Mouse (Mus musculus) 3T3-L1 (cell line): Measurements from ENCODE around the gene Lmtk2.
A peak's percentile ranks its signal among the peaks of the same experiment; 100 is the strongest.

Experiments used
- DNase-seq: peaks from one replicate; pipeline ENCODE4 v3.0.0-alpha.2; 2015; ENCODE audit warnings: low read depth, low spot score

The Lmtk2 gene

DNA sequence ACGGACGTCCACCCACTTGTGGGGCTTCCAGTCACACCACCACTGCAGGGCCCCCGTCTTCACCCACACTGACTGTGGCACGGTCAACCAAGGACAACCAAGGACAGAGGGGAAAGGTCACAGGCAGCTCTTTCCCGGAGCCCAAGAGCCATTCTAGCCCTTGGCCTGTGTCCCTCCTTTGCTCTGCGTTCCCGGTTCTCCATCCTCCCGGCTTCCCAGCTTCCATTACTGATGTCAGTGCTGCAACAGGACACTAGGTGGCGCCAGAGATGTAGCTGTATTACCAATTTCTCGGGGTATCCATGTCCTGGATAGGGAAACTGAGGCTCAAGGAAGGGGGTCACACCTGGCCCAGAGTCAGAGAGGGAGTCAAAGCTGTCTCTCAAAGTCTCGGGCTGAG is 107.2 kb downstream of the Lmtk2 start:
- peak; percentile 63 for DNase-seq

DNA sequence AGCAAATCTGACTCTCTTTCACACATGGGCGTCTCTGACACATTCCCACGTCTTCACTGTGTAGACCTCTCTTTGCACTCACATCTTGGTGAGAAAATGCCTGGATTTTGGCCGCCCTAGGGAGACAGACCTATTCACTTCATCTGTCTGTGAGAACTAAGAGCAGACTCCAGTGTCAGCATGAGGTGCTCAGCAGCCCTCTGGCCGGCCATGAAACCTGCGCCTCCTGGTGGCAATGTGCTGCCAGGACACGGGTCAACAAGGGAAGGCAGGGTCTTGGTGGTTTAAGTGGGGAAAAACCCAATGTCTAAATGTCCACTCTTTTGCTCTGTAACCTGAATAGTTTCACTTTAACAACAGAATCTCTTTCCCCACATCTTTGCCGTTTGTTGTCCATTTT is 114.2 kb downstream of the Lmtk2 start:
- peak; percentile 68 for DNase-seq

DNA sequence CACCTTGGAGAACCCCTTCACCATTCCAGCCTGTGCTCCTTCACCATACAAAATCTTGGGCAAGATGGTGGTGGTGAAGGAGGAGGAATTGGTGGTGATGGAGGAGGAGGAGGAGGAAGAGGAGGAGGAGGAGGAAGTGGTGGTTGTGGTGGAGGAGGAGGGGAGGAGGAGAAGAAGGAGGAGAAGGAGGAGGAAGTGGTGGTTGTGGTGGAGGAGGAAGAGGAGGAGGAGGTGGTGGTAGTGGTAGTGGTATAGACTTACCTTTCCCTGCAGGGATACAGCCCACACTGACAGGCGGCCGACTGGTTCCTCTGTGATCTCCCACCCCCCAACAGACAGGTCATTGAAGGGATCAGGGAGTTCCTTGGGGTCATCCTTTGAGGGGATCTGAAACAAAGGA is 115.8 kb downstream of the Lmtk2 start:
- no peak for DNase-seq

DNA sequence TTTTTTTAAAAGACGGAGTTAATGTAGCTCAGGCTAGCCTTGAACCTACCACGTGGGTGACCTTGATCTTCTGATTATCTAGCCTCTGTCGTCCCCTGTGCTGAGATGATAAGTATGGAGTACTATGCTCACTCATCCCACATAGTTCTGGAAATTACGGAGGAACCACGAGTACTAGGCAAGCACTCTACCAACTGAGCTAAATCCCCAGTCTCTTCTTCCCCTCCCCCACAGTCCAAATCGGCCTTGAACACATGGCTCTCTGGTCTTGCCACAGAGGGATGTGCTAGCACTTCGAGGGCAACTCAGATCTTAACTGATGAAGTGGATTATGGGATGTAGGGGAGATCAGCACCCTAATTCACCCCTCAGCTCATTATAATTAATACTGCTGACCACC is 117.8 kb downstream of the Lmtk2 start:
- no peak for DNase-seq

DNA sequence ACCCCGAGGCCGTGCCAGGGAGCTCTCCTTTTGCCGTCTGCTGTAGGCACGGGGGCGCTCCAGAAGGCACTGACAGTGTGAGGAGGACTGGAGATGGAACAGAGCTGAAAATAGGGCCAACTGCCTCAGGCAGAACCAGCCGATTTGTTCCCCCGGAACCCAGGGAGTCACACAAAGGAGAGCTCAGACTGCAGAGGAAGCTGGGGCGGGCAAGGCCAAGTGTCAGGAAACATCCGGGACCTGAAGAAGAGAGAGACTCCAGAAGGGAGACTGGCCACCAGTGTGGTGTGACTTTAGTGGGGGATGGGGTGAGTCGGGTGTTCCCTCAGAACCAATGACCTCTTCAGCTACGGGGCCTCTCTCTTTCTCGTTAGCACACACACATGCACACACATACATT is 119.1 kb downstream of the Lmtk2 start:
- no peak for DNase-seq

DNA sequence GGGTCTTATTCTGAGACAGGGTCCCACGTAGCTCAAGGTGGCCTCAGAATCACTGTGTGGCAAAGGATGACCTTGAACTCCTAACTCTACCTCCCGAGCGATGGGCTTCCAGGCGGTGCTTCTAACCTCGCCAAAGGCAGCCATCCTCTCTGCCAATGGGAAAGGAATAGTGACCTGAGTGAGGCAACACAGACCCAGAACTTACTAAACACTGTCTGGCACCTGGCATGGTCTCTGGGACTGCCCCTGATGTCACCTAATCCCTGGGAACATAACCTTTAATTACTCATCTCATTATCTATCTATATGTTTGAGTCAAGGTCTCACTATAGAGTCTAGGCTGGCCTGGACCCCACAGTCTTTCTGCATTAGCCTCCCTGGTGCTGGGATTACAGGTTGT is 119.7 kb downstream of the Lmtk2 start:
- DNase-seq, result no peak

DNA sequence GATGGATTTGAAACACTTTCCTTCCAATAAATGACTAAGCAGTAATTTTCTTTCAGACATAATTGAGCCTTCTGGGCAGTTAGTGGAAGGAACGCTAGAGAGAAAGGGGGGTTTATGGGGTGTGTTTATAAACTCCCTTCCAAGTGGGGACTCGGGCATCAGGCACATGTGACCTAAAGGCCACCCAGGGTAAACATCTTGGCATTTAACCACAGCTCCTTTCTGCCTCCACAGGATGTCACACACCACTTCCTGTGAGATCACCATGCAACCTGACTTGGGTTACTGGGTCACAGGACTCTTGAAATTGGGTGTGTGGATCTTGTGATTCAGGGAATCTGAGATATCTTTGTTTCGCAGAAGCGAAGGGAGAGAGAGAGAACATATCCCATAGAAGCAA is 121.1 kb downstream of the Lmtk2 start:
- DNase-seq, result peak; percentile 45

DNA sequence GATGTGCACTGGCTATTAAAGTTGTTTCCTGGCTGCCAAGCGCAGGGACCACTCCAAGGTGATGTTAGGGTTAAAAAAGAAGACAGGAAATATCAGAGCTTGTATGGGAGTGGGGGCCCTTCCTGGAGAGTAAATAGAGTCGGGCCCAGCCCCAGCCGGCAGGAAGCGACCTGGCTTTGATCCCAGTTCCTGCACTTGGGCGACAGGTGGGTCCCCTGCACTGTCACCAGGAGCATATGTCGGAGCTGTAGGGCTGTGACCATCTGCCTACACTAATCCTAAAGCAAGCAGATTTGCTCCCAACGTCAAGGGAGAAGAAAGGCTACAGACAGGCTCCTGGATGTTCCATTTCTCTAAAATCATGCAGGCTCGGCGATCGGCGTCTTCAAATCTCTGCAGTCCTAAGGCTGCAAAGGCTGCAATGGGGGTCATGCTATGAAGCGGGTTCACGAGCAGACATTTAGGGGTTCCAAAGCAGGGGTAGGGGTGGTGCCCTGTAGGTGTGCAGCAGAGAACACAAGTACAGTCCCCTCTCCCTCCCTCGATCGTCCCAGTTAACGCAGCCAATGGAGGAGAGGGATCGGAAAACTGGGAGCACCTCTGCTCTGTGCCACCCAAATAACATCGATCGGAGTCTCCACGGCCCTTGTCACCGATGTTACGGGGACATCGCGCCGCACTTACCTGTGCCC is 122.7 kb downstream of the Lmtk2 start:
- no peak for DNase-seq

DNA sequence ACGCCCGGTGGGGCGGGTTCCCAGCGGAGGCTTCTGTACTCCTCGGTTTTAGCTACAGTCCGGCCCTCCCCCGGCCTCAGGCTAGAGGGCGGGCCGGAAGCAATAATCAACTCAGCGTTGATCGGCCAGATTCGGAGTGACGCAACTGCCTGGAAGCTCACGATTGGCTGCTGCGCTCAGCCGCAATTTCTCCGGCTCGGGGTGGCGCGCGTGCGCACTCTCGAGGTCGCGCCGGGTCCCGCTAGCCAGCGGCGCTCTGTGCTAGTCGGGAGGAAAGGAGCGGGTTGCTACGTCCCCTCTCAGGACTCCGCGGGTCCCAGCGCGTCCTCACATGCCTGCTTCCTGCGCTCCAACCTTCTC is 123.2 kb downstream of the Lmtk2 start, which contains the start of gene Tecpr1:
Gene Tecpr1 (minus strand): TSS at position 113 of the 360 bp plus-strand sequence.
- DNase-seq, result peak; percentile 96

DNA sequence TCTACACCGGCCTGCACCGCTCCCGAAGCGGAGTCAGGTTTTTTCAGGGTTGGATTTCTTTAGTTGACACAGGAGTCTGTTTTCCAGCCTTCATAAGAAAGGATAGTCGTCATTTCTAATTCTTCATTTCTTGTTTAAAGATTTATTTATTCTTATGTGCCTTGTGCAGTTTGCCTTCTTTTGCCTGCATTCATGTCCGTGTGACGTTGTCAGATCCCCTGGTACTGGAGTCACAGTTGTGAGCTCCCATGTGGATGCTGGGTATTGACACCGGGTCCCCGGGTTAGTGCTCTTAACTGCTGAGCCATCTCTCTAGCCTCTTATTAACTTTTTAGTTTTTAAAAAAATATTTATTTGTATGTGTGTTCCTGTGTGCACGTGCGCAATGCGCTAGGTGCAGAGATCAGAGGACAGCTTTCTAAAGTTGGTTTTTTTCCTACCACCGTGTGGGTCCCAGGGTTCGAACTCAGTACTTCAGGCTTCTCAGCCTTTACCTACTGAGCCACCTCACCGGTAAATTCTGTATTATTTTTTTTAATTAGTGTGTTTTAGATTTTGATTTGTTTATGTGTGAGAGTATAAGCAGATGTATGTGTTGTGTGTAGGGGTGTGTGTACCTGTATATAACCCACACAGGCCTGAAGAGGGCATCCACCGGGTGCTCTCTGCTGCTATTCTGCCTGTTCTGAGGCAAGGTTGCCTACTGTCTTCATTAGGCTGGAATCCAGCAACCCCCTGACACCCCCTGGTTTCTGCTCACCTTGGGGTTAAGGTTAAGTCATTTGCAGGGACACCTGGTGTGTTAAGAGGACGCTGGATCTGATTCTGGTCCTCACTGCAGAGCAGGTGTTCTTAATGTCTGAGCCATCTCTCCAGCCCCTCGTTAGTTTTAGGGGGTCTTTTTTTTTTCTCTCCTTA is 123.9 kb downstream of the Lmtk2 start:
- no peak for DNase-seq

DNA sequence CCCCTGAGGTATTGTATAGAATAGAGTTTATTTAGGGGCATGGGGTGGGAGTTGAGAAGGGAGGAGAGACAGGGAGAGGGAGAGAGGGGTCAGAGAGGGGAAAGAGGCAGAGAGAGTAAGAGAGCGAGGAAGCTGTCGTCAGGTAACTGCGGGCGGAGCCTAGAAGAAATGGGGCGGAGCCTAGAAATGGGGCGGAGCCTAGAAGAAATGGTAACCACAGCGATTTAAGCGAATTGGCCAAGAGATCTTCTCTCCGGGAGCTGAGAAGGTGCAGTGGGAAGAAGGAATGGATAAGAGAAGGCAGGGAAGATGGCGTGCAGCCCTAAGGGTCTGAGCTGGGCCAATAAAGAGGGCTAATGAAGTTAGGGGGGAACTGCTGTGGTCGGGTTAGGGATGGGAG is 126.0 kb downstream of the Lmtk2 start:
- DNase-seq, result no peak

DNA sequence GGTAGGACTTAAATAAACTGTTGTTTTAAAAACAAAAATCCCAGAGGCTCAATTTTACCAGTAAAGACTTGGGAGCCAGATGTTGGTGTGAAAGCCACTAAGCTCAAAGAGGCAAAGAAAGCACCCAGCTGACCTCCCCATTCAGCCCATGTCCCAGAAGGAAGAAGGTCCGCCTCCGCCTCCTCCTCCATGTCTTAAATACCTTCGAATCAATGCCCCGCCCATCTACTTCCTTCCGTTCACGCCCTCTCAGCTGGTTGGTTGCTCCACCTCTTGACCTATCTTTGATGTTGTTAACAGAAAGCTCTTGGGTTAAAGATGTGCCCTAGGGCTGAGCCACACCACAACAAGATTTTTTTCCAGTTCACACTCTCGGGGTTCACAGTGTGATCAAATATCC is 130.0 kb downstream of the Lmtk2 start:
- no peak for DNase-seq

DNA sequence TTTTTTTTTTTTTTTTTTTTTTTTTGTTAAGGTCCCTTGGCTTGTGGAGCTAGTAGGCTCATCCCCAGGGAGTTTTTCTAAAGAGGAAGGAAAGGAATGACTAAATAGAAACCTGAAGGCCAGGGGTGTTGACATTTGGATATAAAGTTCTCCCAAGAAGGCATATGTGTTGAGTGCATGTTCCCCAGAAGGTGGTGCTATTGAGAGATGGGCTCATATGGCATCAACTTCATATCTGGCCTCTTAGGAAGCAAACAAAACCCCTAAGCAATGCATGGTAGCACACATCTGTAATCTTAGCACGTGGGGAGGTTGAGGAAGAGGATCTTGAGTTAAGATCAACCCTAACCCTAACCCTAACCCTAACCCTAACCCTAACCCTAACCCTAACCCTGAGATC is 131.2 kb downstream of the Lmtk2 start:
- DNase-seq, result peak; percentile 64

DNA sequence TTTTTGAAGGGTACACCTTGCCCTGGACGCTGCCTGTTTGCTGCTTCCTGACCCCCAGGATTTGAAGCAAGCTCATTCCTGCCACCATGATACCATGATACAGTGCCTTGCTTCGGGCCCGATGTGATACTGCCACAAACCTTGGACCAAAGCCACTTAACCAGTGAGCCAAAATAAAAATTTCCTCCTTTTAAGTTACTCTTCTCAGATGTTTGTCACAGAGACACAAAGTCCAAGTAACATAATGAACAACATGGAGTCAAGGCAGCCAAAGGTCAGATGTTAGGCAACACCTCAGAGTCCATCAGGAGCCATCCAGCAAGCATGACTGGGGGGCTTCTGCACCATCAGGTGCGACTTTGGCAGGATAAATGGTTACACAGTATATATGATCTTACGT is 132.3 kb downstream of the Lmtk2 start:
- no peak for DNase-seq

DNA sequence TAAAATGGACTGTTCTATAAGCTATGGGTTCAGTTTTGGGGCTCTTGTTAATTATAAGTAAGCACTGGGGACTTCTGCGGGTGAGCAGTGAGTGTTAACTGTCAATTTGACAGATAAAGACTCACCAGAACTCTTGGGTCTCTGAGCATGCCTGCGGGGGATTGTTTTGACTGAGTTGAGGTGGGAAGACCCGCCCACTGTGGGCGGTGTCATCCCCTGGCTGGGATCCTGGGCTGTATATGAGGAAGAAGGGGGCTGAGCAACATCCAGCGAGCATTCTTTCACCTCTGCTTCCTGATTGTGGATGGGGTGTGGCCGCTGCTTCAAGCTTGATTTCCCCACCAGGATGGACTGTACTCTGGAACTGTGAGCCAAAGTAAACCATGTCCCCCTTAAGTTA is 134.0 kb downstream of the Lmtk2 start:
- no peak for DNase-seq

DNA sequence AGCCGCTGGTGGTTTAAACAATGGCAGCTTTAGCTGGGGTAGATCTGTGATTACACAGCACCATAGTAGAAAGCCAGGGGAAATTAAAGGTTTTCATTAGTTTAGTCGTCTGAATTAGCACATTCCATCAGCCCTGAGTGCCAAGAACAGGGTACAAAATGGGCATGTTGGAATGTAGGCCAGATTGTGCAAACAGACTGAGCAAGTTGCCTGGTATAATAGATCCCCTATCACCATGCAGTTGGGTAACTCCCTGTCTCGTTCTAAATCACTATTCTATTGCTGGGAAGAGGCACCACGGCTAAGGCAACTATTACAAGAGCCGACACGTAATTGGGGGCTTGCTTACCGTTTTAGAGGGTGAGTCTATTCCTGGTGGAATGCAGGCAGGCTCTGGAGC is 134.5 kb downstream of the Lmtk2 start:
- no peak for DNase-seq
